Mouse (Mus musculus): Measurements from ENCODE around the gene Gpcpd1.
A peak's percentile ranks its signal among the peaks of the same experiment; 100 is the strongest.

DNA sequence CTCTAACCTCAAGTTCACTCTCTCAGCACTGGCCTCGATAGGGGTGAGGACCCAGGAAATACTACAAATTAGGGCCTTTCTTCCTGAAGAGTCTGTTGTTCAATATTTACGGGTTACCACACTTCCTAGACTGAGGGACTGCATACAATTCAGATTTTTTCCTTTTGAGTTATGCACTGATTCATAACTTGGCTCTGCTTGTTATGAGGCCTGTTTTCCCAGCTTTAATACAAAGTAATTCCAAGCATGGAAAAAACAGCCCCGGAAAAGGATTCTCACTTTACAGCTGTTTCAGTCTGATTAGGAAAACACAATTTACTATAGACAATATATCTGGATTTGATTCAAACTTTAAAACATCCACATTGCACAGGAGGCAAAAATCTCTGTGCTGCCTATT, 1.5 kb downstream of the Gpcpd1 start:
- TF ChIP-seq CTCF (IDR thresholded peaks at IDR 0.05) (no peak), EP300 (IDR thresholded peaks at IDR 0.05) (0 out of 2 replicates have a peak, but pooled peaks have one; percentile 11)

Measured in lung, postnatal 0 days (tissue).